Mouse (Mus musculus) lung, embryonic 14.5 days (tissue): ENCODE results near the gene Vezf1. TPM values are rescaled to one million over a fixed set of nuclear protein-coding genes. Genes with fewer than 3 reads are reported as not detected.

Experiments used
- ATAC-seq: fragments of 200-750 bp; cut with Nextera tagmentation; 2 replicates; pipeline ENCODE4 v1.8.0; 2017; ENCODE audit warnings: mild to moderate bottlenecking, moderate TSS enrichment, moderate library complexity; ENCODE audit not compliant: insufficient read depth
- DNase-seq: peaks from one replicate; pipeline ENCODE4 v3.0.0-alpha.2; 2015
- H3K27ac ChIP-seq: fragments of 300-500 bp; sonication (generic); 2 replicates; pipeline ENCODE4 v1.5.1; 2014; ENCODE audit warnings: low read depth, mild to moderate bottlenecking, moderate library complexity
- H3K27me3 ChIP-seq: fragments of 300-500 bp; sonication (generic); 2 replicates; pipeline ENCODE4 v1.6.1; 2014; ENCODE audit warnings: low read length, control low read depth; ENCODE audit not compliant: insufficient read depth
- H3K36me3 ChIP-seq: fragments of 300-500 bp; sonication (generic); 2 replicates; pipeline ENCODE4 v1.6.1; 2014; ENCODE audit warnings: control low read depth; ENCODE audit not compliant: insufficient read depth
- H3K4me1 ChIP-seq: fragments of 300-500 bp; sonication (generic); 2 replicates; pipeline ENCODE4 v1.6.1; 2014; ENCODE audit warnings: antibody characterized with exemption, control low read depth; ENCODE audit not compliant: insufficient read depth
- H3K4me2 ChIP-seq: fragments of 300-500 bp; sonication (generic); 2 replicates; pipeline ENCODE4 v1.6.1; 2014; ENCODE audit warnings: mild to moderate bottlenecking
- H3K4me3 ChIP-seq: fragments of 300-500 bp; sonication (generic); 2 replicates; pipeline ENCODE4 v1.5.1; 2014; ENCODE audit warnings: low read depth, low read length
- H3K9ac ChIP-seq: fragments of 300-500 bp; sonication (generic); 2 replicates; pipeline ENCODE4 v1.6.1; 2014
- H3K9me3 ChIP-seq: fragments of 300-500 bp; sonication (generic); 2 replicates; pipeline ENCODE4 v1.6.1; 2016; ENCODE audit warnings: low read depth, low read length, control low read depth
- CTCF ChIP-seq: IDR thresholded peaks from 2 replicates; pipeline ENCODE4 v1.5.1; 2016; ENCODE audit warnings: antibody characterized with exemption, low read depth
- WGBS: fragments of 180-500 bp; shearing (Covaris S2); extraction: QIAGEN DNeasy Blood & Tissue Kit; methylation state at CpG from one replicate; pipeline ENCODE4 v1.1.7; 2014; 5-methylcytosine and 5-hydroxymethylcytosine counted together
- polyA plus RNA-seq: library from polyadenylated mRNA; unstranded; fragments of >200 nt; fragmentation: Nextera tagmentation; extraction: Ambion mirVana; gene quantifications from 2 replicates; pipeline ENCODE4 v1.2.1, GENCODE M21; 2014

Gene Vezf1
- polyA plus RNA-seq, 1 experiment from 2014 or later, result 44.5 TPM

DNA sequence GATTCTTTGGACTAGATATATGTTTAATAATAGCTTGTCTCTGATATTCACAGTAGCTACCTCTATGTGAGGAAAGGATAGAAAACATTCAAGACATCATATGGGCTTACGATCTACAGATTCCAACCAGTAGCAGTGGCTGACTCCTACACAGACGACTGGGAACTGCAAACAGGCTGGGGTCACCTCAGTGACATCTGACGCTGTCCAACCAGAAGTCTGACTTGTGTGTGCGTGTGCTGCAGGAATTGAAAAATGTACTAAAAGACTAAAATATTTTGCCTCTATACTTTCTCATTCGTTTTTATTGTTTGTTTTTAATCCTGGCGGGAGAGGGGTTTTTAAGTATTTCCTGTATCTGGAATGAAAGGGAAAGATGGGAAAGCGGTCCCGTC is 891 bp upstream of the Vezf1 start:
- Histone ChIP-seq H3K9me3 (no peaks in the 10 kb centered on the region), H3K4me2 (peak overlapping the region; percentile 77), H3K27ac (peak overlapping the region; percentile 96), H3K4me3 (peak overlapping the region; percentile 99), H3K27me3 (no peaks in the 10 kb centered on the region), H3K36me3 (no peaks in the 10 kb centered on the region), H3K4me1 (peaks cover 18% of the 10 kb centered on the region), H3K9ac (peak overlapping the region; percentile 95)
- 2% methylated on average over 8 of the region's 8 CpGs for WGBS
- DNase-seq (peak; percentile 64), ATAC-seq (no peak)
- no peak for TF ChIP-seq CTCF

GRCm38 (mm10) chr11:88068411-88069245 is 549 bp downstream of the Vezf1 start:
- Histone ChIP-seq H3K27ac (peak overlapping the region; percentile 96), H3K4me3 (peak overlapping the region; percentile 99), H3K27me3 (no peaks in the 10 kb centered on the region), H3K9me3 (no peaks in the 10 kb centered on the region), H3K9ac (peak overlapping the region; percentile 95), H3K36me3 (peaks cover 8% of the 10 kb centered on the region), H3K4me1 (peaks cover 19% of the 10 kb centered on the region), H3K4me2 (peak overlapping the region; percentile 77)
- 0% methylated on average over 85 of the region's 92 CpGs for WGBS
- peak; percentile 68 for DNase-seq
- peak; percentile 67 for ATAC-seq
- TF ChIP-seq CTCF, result no peak

GRCm38 (mm10) chr11:88069246-88069570 is 1.1 kb downstream of the Vezf1 start:
- peak overlapping the region; percentile 77 for H3K4me2 ChIP-seq
- peak overlapping the region; percentile 99 for H3K4me3 ChIP-seq
- ATAC-seq, result no peak
- H3K9me3 ChIP-seq, result no peaks in the 10 kb centered on the region
- under 1% methylated on average over 12 of the region's 12 CpGs for WGBS
- peaks cover 19% of the 10 kb centered on the region for H3K4me1 ChIP-seq
- DNase-seq, result no peak
- H3K36me3 ChIP-seq, result peaks cover 13% of the 10 kb centered on the region
- H3K27me3 ChIP-seq, result no peaks in the 10 kb centered on the region
- no peak for TF ChIP-seq CTCF
- H3K9ac ChIP-seq, result peak overlapping the region; percentile 95
- peak overlapping the region; percentile 96 for H3K27ac ChIP-seq

DNA sequence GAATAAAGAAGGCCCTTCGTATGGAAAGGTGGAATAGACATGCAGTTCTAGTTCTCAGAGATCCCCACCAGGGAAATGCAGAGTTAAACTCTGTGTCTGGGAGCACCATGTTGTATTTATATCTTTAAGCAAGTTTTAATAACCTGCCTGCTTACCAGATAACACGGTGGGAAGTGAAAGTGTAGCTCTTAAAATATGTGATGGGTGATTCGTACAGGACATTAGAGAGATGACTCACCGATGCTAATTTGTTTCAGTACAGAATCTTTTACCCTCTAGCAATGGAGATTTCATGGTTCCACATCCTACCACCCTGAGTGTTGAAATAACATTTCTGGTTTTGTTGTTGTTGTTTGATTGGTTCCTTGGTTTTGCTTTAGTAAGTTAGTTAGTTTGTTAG is 2.3 kb downstream of the Vezf1 start:
- peak overlapping the region; percentile 99 for H3K4me3 ChIP-seq
- peaks cover 24% of the 10 kb centered on the region for H3K36me3 ChIP-seq
- no peak for TF ChIP-seq CTCF
- WGBS, result 24% methylated on average over 4 of the region's 4 CpGs
- H3K9ac ChIP-seq, result peak overlapping the region; percentile 45
- DNase-seq, result no peak
- H3K27ac ChIP-seq, result 0 out of 2 replicates have a peak overlapping the region, but pooled peaks have one; percentile 22
- no peaks in the 10 kb centered on the region for H3K27me3 ChIP-seq
- H3K4me2 ChIP-seq, result peak overlapping the region; percentile 77
- ATAC-seq, result no peak
- no peaks in the 10 kb centered on the region for H3K9me3 ChIP-seq
- H3K4me1 ChIP-seq, result peaks cover 19% of the 10 kb centered on the region

GRCm38 (mm10) chr11:88071113-88071512 is 3.0 kb downstream of the Vezf1 start:
- Histone ChIP-seq H3K27ac (0 out of 2 replicates have a peak overlapping the region, but pooled peaks have one; percentile 22), H3K4me3 (peak overlapping the region; percentile 11), H3K9me3 (no peaks in the 10 kb centered on the region), H3K27me3 (no peaks in the 10 kb centered on the region), H3K9ac (peak overlapping the region; percentile 45; the same call in 1 of the 2 replicates), H3K4me1 (peaks cover 19% of the 10 kb centered on the region), H3K36me3 (peaks cover 31% of the 10 kb centered on the region), H3K4me2 (peak overlapping the region; percentile 77)
- ATAC-seq (no peak), DNase-seq (peak; percentile 40)
- no peak for TF ChIP-seq CTCF
- WGBS, result 30% methylated on average over 5 of the region's 5 CpGs

DNA sequence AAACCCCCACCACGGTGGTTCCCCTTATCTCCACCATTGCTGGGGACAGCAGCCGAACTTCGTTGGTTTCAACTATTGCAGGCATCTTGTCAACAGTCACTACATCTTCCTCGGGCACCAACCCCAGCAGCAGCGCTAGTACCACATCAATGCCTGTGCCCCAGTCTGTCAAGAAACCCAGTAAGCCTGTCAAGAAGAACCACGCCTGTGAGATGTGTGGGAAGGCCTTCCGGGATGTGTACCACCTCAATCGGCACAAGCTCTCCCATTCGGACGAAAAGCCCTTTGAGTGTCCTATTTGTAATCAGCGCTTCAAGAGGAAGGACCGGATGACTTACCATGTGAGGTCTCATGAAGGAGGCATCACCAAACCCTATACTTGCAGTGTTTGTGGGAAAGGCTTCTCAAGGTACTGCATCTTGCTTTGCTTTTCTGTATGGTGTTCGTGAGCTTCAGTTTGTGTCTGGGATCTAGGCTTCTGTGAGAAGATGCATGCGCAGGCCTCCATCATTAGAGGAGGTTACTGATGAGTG is 5.3 kb downstream of the Vezf1 start:
- DNase-seq, result no peak
- no peak for TF ChIP-seq CTCF
- Histone ChIP-seq H3K9ac (no peak overlapping the region), H3K4me2 (no peak overlapping the region), H3K27me3 (no peaks in the 10 kb centered on the region), H3K9me3 (no peaks in the 10 kb centered on the region), H3K27ac (no peak overlapping the region), H3K4me1 (peaks cover 19% of the 10 kb centered on the region), H3K4me3 (no peak overlapping the region), H3K36me3 (peaks cover 52% of the 10 kb centered on the region)
- 67% methylated on average over 14 of the region's 14 CpGs for WGBS
- no peak for ATAC-seq

GRCm38 (mm10) chr11:88075701-88076100 is 7.6 kb downstream of the Vezf1 start:
- Histone ChIP-seq H3K9me3 (no peaks in the 10 kb centered on the region), H3K9ac (no peak overlapping the region), H3K4me3 (no peak overlapping the region), H3K4me2 (no peak overlapping the region), H3K4me1 (peaks cover 9% of the 10 kb centered on the region), H3K36me3 (peaks cover 75% of the 10 kb centered on the region), H3K27ac (no peak overlapping the region), H3K27me3 (no peaks in the 10 kb centered on the region)
- ATAC-seq (no peak), DNase-seq (no peak)
- TF ChIP-seq CTCF, result no peak
- WGBS, result 75% methylated on average over 1 of the region's 1 CpGs
